Mouse (Mus musculus): Measurements from ENCODE around the gene Spaca4.

Gene Spaca4

DNA sequence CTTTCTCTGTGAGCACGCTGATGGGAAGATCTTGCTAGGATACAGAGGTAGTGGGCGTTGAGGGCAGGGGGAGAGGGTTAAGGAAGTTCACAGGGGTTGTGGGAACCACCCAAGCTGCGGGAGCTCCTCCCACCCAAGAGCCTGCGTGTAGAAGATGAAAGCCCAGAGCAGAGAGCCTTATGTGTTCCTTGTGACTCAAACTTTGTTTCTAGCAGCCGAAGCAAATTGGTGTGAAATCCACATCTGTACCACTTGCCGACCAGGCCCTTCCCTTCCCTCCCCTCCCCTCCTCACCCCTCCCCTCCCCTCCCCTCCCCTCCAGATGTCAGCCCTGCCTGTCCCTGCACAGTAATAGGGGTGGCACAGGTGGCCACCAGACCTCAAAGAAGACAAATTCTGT is 30.5 kb downstream of the Spaca4 start:
- no peak for DNase-seq

DNA sequence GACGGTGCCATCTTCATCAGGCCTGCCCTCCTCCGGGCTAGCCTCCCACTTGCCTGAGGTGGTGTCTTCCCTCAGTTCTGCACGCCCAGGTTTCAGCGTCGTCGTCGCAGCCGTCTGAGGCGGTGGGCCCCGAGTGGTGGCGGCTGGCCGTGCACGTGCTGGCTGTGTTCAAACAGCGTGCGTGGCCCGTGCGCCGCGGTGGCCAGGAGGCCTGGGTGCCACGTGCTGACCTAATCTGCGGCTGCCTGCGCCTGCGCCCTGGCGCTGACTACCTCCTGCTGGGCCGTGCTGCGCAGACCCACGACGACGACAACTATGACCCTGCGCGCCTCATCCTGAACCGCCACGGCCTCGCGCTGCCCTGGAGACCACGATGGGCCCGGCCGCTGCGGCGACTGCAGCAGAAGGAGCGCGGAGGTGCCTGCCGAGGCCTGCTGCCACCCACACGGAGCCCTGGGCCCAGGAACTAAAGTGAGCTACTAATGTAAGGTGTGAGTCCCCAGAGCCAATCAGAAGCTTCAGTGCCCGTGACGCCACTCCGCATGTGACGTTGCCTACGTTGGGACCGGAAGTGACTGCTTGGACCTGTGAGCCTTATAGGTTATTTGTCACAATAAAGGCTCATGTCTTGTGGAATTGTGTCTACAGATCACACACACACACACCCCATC is 31.6 kb downstream of the Spaca4 start, which contains the start of gene Sec1:
Gene Sec1, minus strand, starts transcription at position 482 of the 671 bp plus-strand sequence.
- DNase-seq, result no peak

DNA sequence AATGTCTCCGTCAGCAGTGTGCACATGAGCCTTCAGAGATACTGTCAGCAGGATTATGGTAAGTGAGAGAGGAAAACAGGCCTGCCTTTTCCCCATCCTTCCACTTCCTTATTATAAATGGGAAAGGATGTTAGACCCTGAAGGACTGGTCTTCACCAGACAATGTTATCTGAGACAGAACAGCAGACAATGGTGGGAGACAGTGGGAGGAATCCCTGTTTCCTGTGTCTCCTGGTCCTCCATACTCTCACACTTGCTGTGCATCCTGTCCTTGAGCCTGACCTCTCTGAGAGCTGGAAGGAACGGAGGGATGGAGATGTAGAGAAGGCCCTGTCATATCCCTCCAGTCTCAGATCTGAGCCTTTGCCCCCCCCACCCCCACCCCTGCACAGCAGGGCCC is 33.2 kb downstream of the Spaca4 start:
- DNase-seq, result no peak

DNA sequence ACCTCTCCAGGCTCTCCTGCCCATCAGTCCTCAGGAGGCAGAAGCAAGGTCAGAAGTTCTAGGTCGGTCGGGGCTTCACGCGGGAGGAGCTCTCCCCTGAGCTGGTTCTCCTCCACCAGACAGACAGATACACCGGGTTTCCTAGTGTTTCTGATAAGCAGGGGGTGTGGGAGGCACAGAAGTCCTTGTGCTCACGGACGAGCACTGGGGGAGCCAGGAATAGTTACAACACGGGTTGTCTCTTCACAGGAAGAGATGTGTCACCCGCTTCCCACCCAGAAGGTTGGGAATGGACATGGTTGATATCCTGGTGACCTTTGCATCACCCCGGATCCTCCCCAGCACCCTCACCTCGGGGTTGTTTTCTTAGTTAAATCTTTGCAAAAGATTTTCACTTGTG is 35.8 kb downstream of the Spaca4 start:
- DNase-seq, result no peak

DNA sequence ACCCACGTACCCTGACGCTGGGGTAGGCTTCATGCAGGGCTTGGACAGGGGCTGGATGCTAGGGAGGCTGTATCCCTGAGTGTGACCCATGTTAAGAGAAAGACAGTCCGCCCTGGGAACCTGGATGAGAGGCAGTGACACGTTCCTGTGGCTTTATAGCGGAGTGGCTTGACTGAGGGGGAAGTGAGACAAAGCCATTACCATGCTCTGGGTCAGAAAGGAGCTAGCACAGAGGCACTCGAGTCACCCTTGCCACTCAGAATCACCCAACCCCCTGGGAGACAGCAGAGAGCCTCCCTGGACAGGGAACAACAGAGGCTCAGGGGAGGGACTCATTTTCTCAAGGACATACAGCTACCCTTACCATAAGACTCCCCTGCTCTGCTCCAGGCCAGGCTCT is 36.5 kb downstream of the Spaca4 start:
- DNase-seq, result no peak

DNA sequence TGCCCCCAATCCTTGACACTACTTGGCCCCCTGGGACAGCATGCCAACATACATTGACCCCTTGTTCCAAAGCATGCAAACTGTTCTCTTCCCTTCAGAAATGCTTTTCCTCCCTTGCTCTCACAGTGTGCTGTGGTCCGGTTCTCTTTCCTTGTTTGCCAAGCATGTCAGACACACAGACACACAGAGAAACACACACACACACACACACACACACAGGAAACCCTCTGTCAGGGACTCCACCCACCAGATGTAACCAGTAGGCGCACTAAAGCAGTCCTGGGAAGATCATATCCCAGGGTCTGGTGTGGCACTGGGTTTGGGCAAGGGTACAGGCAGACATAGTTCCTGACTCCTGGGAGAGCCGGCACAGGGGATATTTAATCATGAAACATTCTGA is 38.8 kb downstream of the Spaca4 start:
- peak in 1 of 2 experiments; percentile 33 for DNase-seq

DNA sequence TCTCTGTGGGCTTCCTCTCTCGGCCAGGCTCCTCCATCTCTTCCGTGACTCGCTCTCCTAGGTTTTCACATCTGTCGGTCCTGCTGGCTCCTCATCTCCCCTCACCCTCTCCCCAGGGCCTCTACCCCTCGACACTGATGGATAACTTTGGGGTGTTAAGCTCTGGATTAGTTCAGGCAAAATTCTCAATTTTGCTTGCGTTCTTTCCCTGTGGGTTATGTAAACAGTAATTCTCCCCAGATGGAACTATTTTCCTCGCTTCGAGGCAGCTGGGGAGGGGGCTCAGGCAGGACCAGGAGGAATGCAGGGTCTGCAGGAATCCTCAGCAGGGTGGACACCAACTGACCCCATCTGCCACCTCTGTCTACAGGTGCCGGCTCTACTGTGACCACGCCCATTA is 39.8 kb downstream of the Spaca4 start:
- no peak for DNase-seq

DNA sequence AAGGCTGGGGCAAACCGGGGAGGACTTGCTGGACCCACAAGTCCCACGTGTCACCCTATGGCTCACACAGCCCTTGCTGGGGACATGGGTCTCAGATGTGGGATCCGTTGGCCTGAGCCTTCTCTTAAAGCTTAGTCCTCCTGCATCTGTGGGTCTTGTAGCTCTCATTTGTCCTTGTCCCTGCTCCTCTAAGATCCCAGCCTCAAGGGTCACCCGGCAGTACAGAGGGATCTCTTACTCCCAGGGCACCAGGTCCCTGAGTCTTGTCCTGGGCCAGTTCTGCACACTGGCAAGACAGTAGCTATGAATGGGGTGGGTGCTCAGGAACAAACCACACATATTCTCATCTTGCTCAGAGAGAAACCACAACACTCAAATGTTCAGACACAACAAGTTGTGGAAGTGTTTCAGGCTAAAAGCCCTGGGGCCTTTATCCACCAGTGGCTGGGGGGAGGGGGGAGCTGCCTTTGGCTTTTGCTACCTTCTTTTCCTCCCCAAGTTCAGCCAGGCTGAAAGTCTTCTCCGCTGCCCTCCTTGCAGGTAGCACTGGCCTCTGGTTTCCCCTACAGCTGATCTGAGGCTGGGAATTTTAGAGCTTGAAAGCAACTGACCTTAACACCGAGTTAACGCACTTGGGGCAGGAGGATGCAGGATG is 42.1 kb downstream of the Spaca4 start, which contains the start of gene Ntn5:
Gene Ntn5, plus strand, starts transcription at position 627 of the 655 bp plus-strand sequence.
- DNase-seq, result no peak

DNA sequence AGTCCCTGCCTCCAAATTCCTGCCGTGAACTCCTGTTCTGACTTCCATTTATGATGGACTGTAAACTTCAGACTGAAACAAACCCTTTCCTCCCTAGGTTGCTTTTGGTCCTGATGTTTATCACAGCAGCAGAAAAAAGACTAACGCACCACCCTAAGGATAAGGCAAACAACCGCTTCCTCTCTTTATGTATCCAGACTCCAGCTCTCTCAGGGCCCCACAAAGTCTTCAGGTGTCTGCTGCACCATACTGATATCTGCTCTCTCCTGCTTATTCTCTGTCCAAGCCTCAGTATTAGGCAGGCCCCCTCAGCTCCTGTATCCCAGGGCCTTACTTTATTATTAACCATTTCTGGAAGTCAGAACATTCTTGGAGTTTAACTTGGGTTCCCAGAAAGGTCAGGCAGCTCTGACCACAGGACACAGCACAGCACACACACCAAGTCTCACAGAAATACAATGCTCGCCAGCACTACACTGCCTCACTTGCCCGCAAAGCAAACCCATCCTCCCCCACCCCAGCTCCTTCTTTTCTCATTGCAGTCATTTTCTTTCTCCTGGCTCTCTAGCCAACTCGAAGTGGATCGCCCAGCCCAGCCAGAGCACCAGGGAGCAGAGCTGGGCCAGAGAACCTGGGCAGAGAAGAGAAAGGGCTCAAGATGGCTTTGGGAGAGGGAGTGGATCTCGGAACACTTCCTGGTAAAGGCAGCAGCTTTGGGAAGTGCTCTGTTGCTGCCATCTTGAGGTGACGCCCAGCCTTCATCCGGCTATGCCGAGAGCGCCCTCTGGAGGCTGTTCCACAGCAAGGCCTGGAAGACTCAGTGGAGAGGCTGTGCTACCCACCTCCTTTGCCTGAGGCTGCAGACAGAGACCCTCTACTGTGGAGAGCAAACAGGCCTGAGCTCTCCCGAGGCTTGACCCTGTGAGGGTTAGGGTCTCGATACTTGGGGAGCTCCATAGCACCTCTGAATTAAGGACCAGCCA is 43.2 kb downstream of the Spaca4 start:
- DNase-seq, result peak; percentile 91 to 93

DNA sequence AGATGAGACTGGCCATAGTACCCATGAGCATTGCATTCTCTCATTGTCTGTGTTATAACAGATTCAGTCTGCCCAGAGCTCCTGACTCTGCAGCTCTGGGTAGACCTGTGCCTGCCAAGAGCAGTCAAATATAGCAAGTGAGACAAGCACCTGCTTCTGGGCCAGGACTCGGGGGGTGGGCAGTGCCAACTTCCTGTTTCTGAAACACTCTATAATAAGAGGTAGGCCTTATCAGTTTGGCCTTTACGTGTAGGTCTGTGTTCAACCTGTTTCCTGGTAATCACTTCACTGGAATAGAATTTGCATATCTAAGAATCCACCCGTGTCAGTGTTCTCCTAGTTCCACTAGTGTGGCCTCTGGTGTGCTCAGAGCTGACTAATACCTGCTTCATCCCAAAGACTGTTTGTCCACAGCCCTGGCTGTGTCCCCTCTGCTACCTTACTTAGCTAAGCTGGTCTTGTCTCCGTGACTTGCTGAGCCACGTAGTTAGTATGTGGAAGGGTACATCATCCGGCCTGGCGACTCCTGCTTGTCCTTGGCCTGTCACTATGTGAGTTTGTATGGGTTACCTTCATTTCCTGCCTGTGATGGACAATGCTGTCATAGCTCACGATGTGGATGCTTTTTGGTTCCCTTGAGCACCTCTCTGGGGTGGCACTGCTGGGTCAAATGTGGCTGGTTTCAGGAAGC is 44.4 kb downstream of the Spaca4 start:
- DNase-seq, result no peak

DNA sequence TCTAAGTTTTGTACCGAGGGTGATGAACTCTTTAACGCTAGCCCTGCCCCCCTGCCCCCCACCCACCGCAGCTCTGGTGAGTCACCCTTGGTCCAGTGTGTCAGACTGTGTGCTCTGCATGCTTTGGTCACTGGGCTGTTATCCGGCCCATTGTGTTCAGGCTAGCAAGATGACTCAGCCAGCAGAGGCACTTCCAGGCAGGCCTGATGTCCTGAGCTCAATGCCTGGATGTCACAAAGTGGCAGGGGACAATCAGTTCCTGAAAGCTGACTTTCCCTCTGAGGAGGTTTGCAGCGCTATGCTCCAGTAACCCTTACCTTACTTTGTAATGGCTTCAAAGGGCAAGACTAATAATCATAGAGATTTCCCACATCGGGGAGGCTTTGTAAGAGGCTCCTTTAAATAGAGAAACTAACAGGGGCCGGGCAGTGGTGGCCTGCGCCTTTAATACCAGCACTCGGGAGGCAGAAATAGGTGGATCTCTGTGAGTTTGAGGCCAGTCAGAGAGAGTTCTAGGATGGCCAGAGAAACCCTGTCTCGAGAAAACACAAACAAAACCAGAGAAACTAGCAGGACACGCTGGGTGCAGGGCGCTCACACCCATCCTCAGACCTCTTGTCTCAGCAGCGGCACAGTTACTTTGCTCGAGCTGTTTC is 45.5 kb downstream of the Spaca4 start:
- peak; percentile 35 to 74 for DNase-seq

DNA sequence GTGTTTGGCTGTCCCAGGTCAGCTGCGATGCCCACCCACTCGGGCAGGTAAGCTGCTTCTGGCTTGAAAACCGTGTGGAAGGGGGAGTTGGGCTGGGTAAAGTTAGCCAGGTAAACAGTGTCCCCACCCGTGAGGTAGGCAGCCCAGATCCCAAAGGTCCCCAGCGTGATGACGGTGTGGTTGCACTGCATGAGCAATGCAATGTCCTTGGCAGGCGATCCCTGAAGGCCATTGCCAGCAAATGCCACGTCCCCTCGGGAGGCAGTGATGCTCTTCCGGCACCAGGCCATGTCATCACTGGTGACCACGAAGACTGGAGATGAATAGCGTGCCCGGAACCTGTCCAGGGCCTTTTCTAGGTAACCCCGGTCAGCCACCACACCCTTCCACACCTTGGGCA is 47.1 kb downstream of the Spaca4 start:
- DNase-seq, result no peak

DNA sequence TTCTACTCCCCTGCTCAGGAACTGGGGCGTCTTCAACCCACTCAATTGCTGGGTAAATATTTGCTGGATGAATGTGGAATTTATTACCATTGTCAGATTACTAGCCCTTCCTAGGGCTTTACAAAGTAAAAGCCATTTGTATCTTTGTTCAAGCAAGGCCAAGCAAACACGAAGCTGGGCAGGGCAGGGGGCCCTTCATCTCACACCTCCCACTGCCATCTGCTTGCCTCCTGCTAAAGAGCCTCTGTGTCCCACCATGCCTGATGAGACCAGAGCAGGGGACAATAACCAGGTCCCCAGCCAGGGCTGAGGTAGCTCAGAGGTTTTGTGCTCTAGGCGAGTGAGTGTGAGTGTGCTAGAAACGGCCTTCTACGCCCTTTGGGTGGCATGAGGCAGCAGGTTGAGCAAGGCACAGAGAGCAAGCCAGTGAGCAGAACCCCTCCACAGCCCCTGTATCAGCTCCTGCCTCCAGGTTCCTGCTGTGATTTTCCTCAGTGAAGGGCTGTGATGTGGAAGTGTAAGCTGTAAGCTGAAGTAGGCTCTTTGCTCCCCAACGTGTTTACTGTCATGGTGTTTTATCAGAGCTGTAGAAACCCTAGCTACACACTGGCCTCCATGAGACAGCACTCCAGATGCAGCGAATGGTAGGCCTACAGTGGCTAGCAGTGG is 47.9 kb downstream of the Spaca4 start:
- DNase-seq, result no peak
